Mouse (Mus musculus): Measurements from ENCODE around the gene Alpk3. TPM values are rescaled to one million over a fixed set of nuclear protein-coding genes. Genes with fewer than 3 reads are reported as not detected.

Alpk3 gene
- 0.97 TPM in 2 replicates for polyA plus RNA-seq (2015; fragmentation: Nextera tagmentation; extraction: Ambion mirVana)

DNA sequence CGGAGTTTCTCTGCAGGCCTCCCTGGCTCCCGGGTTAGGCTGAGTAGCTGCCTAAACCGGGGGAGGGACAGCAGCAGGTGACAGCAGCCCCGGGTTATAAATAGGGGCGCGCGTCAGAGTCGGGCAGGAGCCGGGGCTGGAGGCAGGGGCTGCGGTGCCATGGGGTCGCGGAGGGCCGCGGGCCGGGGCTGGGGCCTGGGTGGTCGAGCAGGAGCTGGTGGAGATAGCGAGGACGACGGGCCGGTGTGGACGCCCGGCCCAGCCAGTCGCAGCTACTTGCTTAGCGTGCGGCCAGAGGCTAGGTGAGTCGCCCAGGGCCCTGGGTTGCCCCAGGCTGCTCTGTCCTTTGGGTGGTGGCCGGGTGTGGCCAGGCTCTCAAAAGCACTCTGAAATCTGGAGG lies at the start of gene Alpk3:
TSS of gene Alpk3 (plus strand) at position 130 of the 400 bp plus-strand sequence.
- Histone ChIP-seq H3K9ac (ENCODE audit: low read length) (peak within 1 kb of the TSS; percentile 54), H3K27me3 (ENCODE audit: control insufficient read depth, insufficient read depth, low read depth, low read length) (no peaks in the 10 kb centered on the region), H3K9me3 (ENCODE audit: control insufficient read depth, low read length) (no peaks in the 10 kb centered on the region), H3K4me2 (ENCODE audit: low read depth, low read length) (peak within 1 kb of the TSS; percentile 37), H3K36me3 (ENCODE audit: control insufficient read depth, insufficient read depth, low read length) (no peaks in the 10 kb centered on the region), H3K27ac (ENCODE audit: low read length) (peak within 1 kb of the TSS; percentile 76), H3K4me3 (ENCODE audit: low read length) (no peak within 1 kb of the TSS), H3K4me1 (replicated peaks; ENCODE audit: control insufficient read depth, insufficient read depth, low read length) (peaks cover 23% of the 10 kb centered on the region)
- WGBS = 25% methylated on average over 17 of the region's 27 CpGs
- peak; percentile 77 for ATAC-seq (ENCODE audit: low read depth)

DNA sequence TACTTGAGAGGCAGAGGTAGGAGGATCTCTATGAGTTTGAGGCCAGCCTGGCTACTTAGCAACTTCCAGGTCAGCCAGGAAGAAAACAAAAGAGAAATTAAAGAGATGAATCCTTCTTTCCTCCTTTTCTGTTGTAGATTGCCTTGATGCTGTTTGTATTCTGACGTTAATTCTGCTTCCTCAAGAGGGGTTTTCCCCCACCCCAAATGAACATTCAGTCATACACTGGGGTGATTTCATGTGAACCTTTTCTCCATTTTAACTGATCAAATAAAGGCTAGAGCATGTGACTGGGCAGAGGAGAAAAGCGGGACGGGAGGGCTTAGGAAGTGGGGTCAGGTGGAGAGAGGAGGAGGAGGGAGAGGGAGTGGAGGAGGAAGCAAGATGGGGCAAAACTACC lies 49.1 kb upstream of the Alpk3 start:
- 58% methylated on average over 3 of the region's 3 CpGs for WGBS
- Histone ChIP-seq H3K4me2 (ENCODE audit: low read depth, low read length) (no peak overlapping the region), H3K36me3 (ENCODE audit: control insufficient read depth, insufficient read depth, low read length) (peaks cover 10% of the 10 kb centered on the region), H3K9ac (ENCODE audit: low read length) (no peak overlapping the region), H3K4me1 (replicated peaks; ENCODE audit: control insufficient read depth, insufficient read depth, low read length) (peaks cover 7% of the 10 kb centered on the region; the same call in 1 of the 2 replicates), H3K9me3 (ENCODE audit: control insufficient read depth, low read length) (no peaks in the 10 kb centered on the region), H3K4me3 (ENCODE audit: low read length) (no peak overlapping the region), H3K27me3 (ENCODE audit: control insufficient read depth, insufficient read depth, low read depth, low read length) (no peaks in the 10 kb centered on the region), H3K27ac (ENCODE audit: low read length) (no peak overlapping the region)
- ATAC-seq (ENCODE audit: low read depth) = no peak

DNA sequence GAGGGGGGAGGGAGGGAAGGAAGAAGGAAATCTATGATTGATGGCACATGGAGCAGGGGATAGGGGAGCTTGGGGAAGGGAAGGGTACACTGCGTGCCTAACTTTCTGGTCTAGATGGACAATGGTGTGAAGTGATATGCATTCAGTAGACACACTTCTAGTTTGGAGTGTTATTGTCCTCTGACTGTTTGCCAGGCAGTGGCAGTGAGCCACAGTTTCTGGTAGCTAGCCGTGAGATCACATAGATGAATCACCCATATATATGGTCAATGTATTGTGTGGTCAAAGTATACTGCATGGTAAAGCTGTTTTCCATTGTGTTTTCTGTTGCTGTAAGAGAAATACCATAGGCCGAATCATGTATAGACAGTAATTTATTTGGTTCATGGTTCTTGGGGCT lies 45.8 kb upstream of the Alpk3 start:
- no peaks in the 10 kb centered on the region for H3K4me1 ChIP-seq (replicated peaks; ENCODE audit: control insufficient read depth, insufficient read depth, low read length)
- no peak overlapping the region for H3K4me2 ChIP-seq (ENCODE audit: low read depth, low read length)
- no peak overlapping the region for H3K4me3 ChIP-seq (ENCODE audit: low read length)
- WGBS = 88% methylated on average over 3 of the region's 3 CpGs
- no peaks in the 10 kb centered on the region for H3K9me3 ChIP-seq (ENCODE audit: control insufficient read depth, low read length)
- H3K27ac ChIP-seq (ENCODE audit: low read length) = no peak overlapping the region
- H3K36me3 ChIP-seq (ENCODE audit: control insufficient read depth, insufficient read depth, low read length) = peaks cover 13% of the 10 kb centered on the region
- no peak overlapping the region for H3K9ac ChIP-seq (ENCODE audit: low read length)
- ATAC-seq (ENCODE audit: low read depth) = no peak
- H3K27me3 ChIP-seq (ENCODE audit: control insufficient read depth, insufficient read depth, low read depth, low read length) = no peaks in the 10 kb centered on the region

DNA sequence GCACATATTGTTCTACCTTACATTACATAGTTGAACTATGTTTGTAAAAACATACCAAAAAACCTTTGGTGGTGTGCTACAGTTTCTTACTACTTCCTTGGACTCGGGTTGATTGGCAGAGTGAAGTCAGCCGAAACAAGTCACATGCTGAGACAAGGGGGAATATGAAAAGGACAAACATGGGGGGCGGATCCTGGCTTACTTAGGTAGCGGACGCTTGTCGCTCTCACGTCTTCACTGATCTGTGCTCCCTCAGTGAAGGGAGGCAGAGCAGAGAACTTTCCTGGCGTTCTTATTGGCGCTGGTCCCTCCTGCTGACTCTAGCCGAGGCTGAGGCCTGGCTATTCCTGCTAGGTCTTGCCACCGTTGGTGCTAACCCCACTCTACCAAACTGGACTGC lies 37.1 kb upstream of the Alpk3 start:
- WGBS = 78% methylated on average over 11 of the region's 11 CpGs
- Histone ChIP-seq H3K4me3 (ENCODE audit: low read length) (no peak overlapping the region), H3K4me2 (ENCODE audit: low read depth, low read length) (no peak overlapping the region), H3K9ac (ENCODE audit: low read length) (no peak overlapping the region), H3K27me3 (ENCODE audit: control insufficient read depth, insufficient read depth, low read depth, low read length) (no peaks in the 10 kb centered on the region), H3K4me1 (replicated peaks; ENCODE audit: control insufficient read depth, insufficient read depth, low read length) (no peaks in the 10 kb centered on the region), H3K9me3 (ENCODE audit: control insufficient read depth, low read length) (no peaks in the 10 kb centered on the region), H3K27ac (ENCODE audit: low read length) (no peak overlapping the region), H3K36me3 (ENCODE audit: control insufficient read depth, insufficient read depth, low read length) (peaks cover 19% of the 10 kb centered on the region)
- no peak for ATAC-seq (ENCODE audit: low read depth)

DNA sequence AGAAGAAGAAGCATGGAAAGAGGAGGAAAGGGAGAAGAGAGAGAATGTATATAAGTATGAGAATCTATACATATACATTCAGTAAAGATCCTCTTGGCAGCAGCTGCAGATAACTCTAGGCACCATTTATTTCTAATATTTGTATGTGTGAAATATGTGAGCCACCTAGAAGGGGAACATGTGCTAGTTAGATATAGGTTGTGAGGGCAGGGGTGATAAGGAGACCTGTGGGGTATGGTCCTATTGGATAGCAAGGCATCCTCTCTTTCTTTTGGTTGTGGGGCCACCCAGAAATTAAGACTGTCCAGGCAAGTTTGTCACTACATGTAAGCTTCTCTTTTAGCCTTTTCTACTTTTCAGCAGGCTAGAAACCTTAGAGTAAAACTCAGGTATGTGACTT lies 34.7 kb upstream of the Alpk3 start:
- no peaks in the 10 kb centered on the region for H3K27me3 ChIP-seq (ENCODE audit: control insufficient read depth, insufficient read depth, low read depth, low read length)
- no peak overlapping the region for H3K9ac ChIP-seq (ENCODE audit: low read length)
- H3K36me3 ChIP-seq (ENCODE audit: control insufficient read depth, insufficient read depth, low read length) = peaks cover 27% of the 10 kb centered on the region
- H3K4me1 ChIP-seq (replicated peaks; ENCODE audit: control insufficient read depth, insufficient read depth, low read length) = no peaks in the 10 kb centered on the region
- no peak for ATAC-seq (ENCODE audit: low read depth)
- no peak overlapping the region for H3K27ac ChIP-seq (ENCODE audit: low read length)
- no peaks in the 10 kb centered on the region for H3K9me3 ChIP-seq (ENCODE audit: control insufficient read depth, low read length)
- no peak overlapping the region for H3K4me3 ChIP-seq (ENCODE audit: low read length)
- H3K4me2 ChIP-seq (ENCODE audit: low read depth, low read length) = no peak overlapping the region

DNA sequence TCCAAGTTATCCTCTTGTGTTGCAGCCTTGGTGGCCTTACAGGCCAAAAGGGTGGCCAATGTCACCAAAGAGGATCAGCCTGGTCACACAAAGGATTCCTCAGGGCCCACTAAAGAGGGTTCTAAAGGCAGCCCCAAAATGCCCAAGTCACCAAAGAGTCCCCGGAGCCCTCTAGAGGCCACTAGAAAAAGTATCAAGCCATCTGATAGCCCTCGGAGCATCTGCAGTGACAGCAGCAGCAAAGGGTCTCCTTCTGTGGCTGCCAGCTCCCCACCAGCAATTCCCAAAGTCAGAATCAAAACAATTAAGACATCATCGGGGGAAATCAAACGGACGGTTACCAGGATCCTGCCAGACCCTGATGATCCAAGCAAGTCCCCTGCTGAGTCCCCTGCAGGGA lies 33.3 kb upstream of the Alpk3 start:
- H3K4me2 ChIP-seq (ENCODE audit: low read depth, low read length) = no peak overlapping the region
- 74% methylated on average over 5 of the region's 5 CpGs for WGBS
- peaks cover 34% of the 10 kb centered on the region for H3K36me3 ChIP-seq (ENCODE audit: control insufficient read depth, insufficient read depth, low read length)

DNA sequence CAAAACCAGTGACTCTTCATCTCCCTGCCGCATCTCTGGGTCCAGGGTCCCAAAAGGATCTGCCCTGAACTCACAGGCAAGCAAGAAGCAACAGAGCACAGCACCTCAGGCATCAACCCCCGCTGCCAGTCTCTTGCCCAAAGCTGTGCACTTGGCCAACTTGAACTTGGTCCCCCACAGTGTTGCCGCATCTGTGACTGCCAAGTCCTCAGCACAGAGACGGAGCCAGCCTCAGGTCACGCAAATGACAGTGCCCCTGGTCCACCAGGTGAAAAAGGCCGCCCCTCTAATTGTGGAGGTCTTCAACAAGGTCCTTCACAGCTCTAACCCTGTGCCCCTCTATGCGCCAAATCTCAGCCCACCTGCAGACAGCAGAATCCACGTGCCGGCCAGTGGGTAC lies 32.7 kb upstream of the Alpk3 start:
- no peaks in the 10 kb centered on the region for H3K27me3 ChIP-seq (ENCODE audit: control insufficient read depth, insufficient read depth, low read depth, low read length)
- 92% methylated on average over 9 of the region's 9 CpGs for WGBS
- no peak overlapping the region for H3K27ac ChIP-seq (ENCODE audit: low read length)
- H3K4me1 ChIP-seq (replicated peaks; ENCODE audit: control insufficient read depth, insufficient read depth, low read length) = no peaks in the 10 kb centered on the region
- no peak overlapping the region for H3K9ac ChIP-seq (ENCODE audit: low read length)
- H3K36me3 ChIP-seq (ENCODE audit: control insufficient read depth, insufficient read depth, low read length) = peaks cover 39% of the 10 kb centered on the region
- H3K4me2 ChIP-seq (ENCODE audit: low read depth, low read length) = no peak overlapping the region
- no peak overlapping the region for H3K4me3 ChIP-seq (ENCODE audit: low read length)
- no peak for ATAC-seq (ENCODE audit: low read depth)
- H3K9me3 ChIP-seq (ENCODE audit: control insufficient read depth, low read length) = no peaks in the 10 kb centered on the region

More for the DNA sequence above, 33.3 kb upstream of the Alpk3 start:
- H3K9ac ChIP-seq (ENCODE audit: low read length) = no peak overlapping the region
- no peak overlapping the region for H3K27ac ChIP-seq (ENCODE audit: low read length)
- H3K27me3 ChIP-seq (ENCODE audit: control insufficient read depth, insufficient read depth, low read depth, low read length) = no peaks in the 10 kb centered on the region
- H3K9me3 ChIP-seq (ENCODE audit: control insufficient read depth, low read length) = no peaks in the 10 kb centered on the region
- H3K4me3 ChIP-seq (ENCODE audit: low read length) = no peak overlapping the region
- ATAC-seq (ENCODE audit: low read depth) = no peak
- H3K4me1 ChIP-seq (replicated peaks; ENCODE audit: control insufficient read depth, insufficient read depth, low read length) = no peaks in the 10 kb centered on the region

DNA sequence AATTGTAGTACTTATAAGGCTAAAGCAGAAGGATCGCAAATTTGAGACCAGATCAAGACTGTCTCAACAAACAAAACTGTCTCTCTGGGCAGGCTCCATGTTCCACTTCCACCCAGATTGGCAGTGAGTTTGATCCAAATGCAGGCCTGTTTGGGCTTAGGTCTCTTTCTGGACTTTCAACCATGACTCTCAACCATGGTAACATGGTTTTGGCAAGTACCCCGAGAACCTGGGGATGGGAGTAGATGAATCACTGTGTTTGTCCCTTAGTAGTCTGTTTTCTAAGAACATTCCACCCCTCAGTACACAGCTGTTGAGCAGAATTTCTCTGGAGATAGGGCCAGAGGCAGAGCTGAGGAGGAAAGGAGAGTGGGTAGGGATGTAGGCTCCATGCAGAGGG lies 31.6 kb upstream of the Alpk3 start:
- H3K9ac ChIP-seq (ENCODE audit: low read length) = no peak overlapping the region
- no peak overlapping the region for H3K27ac ChIP-seq (ENCODE audit: low read length)
- H3K36me3 ChIP-seq (ENCODE audit: control insufficient read depth, insufficient read depth, low read length) = peaks cover 50% of the 10 kb centered on the region
- no peaks in the 10 kb centered on the region for H3K27me3 ChIP-seq (ENCODE audit: control insufficient read depth, insufficient read depth, low read depth, low read length)
- H3K9me3 ChIP-seq (ENCODE audit: control insufficient read depth, low read length) = no peaks in the 10 kb centered on the region
- H3K4me3 ChIP-seq (ENCODE audit: low read length) = no peak overlapping the region
- 95% methylated on average over 2 of the region's 2 CpGs for WGBS
- no peaks in the 10 kb centered on the region for H3K4me1 ChIP-seq (replicated peaks; ENCODE audit: control insufficient read depth, insufficient read depth, low read length)
- ATAC-seq (ENCODE audit: low read depth) = no peak
- no peak overlapping the region for H3K4me2 ChIP-seq (ENCODE audit: low read depth, low read length)

DNA sequence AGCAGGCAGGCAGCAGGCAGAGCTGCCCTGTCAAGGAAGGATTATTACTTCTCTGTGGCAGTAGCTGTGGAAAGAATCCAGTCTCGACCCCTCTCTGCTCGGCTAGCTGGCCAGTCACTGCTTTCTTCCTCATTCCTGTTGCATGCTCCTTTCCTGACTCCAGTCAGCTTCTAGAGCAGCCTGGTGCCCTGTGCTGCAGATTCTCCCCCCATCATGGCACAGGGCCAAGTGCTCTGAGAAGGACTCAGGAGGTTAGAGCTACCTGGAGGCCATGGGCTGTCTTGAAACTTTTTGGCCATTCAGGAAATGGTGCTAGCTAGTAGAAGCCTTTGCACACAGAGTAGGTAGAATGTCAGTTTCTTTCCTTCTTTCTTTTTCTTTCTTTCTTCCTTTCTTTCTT lies 17.7 kb upstream of the Alpk3 start:
- peaks cover 49% of the 10 kb centered on the region for H3K36me3 ChIP-seq (ENCODE audit: control insufficient read depth, insufficient read depth, low read length)
- ATAC-seq (ENCODE audit: low read depth) = peak; percentile 45
- WGBS = 58% methylated on average over 2 of the region's 2 CpGs
- H3K27me3 ChIP-seq (ENCODE audit: control insufficient read depth, insufficient read depth, low read depth, low read length) = no peaks in the 10 kb centered on the region
- no peak overlapping the region for H3K4me3 ChIP-seq (ENCODE audit: low read length)
- no peak overlapping the region for H3K9ac ChIP-seq (ENCODE audit: low read length)
- H3K4me2 ChIP-seq (ENCODE audit: low read depth, low read length) = no peak overlapping the region
- H3K4me1 ChIP-seq (replicated peaks; ENCODE audit: control insufficient read depth, insufficient read depth, low read length) = no peaks in the 10 kb centered on the region
- no peak overlapping the region for H3K27ac ChIP-seq (ENCODE audit: low read length)
- no peaks in the 10 kb centered on the region for H3K9me3 ChIP-seq (ENCODE audit: control insufficient read depth, low read length)

DNA sequence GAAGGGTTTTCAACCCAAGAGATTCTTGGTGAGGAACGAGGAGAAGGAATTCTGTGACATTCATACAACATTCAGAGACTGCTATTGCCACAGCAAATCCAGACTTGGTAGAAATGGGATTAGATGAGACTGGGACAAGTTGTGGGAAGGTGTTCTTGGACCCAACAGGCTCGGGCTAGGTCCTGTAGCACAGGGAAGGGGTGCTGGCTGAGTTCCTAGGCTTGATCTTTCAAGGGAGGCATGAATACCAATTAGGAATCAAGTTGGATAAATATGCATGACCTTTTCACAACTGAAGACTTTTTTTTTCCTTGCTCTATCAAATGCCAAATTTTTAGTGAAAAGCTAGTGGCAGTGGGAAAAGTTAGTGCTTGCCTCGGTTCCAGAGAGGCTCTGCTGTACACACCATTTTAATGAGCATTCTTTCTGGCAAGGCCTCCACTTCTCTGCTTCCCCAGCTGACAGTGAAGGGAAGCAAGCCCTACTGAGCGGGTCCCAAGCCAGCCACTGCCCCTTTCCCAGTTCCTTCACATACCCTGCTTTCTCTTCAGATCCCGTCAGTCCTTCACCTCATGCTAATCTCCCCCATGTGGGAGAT lies 14.3 kb upstream of the Alpk3 start:
- peaks cover 37% of the 10 kb centered on the region for H3K36me3 ChIP-seq (ENCODE audit: control insufficient read depth, insufficient read depth, low read length)
- ATAC-seq (ENCODE audit: low read depth) = no peak
- H3K4me3 ChIP-seq (ENCODE audit: low read length) = no peak overlapping the region
- no peaks in the 10 kb centered on the region for H3K9me3 ChIP-seq (ENCODE audit: control insufficient read depth, low read length)
- no peak overlapping the region for H3K27ac ChIP-seq (ENCODE audit: low read length)
- H3K4me2 ChIP-seq (ENCODE audit: low read depth, low read length) = no peak overlapping the region
- H3K27me3 ChIP-seq (ENCODE audit: control insufficient read depth, insufficient read depth, low read depth, low read length) = no peaks in the 10 kb centered on the region
- no peak overlapping the region for H3K9ac ChIP-seq (ENCODE audit: low read length)
- no peaks in the 10 kb centered on the region for H3K4me1 ChIP-seq (replicated peaks; ENCODE audit: control insufficient read depth, insufficient read depth, low read length)
- WGBS = 83% methylated on average over 5 of the region's 5 CpGs
